Mouse (Mus musculus): ENCODE results near the gene Fam209.

DNA sequence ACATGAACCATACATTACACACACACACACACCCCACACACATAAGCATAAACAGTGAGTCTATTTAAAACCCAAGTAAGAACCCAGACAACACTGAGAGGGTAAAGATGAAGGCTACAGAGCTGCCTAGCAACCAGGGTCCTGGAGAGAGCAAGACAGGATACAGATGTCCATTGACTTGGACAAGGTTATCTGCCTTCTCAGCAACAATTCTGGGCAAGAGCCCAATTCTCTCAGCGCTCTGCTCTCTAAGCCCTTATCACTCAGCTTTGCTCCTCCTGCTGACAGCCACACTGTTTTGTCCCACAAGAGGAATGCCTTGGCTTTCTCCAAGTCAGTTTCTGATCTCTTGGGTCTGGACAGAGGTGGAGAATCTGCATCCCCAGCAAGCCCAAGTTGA, 41.7 kb upstream of the Fam209 start:
- TF ChIP-seq POLR2A (IDR thresholded peaks at IDR 0.05; ENCODE audit: insufficient read depth, low read depth, low read length) (no peak), CTCF (IDR thresholded peaks at IDR 0.05) (no peak)

Data from heart, adult 2 months (tissue).